Mouse (Mus musculus): ENCODE data around the gene Rap1gap2. TPM values are rescaled to one million over a fixed set of nuclear protein-coding genes. Genes with fewer than 3 reads are reported as not detected.
A peak's percentile ranks its signal among the peaks of the same experiment; 100 is the strongest.

Gene Rap1gap2
- polyA plus RNA-seq, 1 experiment from 2014 or later = 8.9 TPM

DNA sequence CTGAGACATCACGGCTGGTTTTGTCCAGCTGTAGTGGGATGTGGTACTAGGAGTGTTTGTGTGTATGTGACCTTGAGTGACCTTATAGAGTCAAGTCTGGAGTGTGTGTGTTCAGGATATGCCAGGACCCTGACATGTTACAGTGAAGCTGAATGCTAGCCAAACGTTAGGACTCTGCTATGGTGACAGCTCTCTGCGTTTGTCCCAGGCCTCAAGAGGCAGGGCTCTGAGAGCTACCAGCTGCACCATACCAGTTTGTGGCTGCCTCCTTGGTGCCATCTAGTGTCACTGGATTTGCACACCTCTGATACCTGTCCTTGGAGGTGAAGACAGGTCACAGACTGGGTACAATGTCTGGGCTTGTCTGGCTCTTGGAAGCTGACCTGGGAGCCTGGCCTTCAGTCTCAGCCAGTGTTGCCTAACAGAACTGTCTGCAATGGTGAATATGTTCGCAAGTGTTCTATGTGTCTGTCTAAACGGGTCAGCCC is 60.1 kb downstream of the Rap1gap2 start:
- Histone ChIP-seq H3K9ac (replicated peaks) (no peak overlapping the region), H3K36me3 (no peaks in the 10 kb centered on the region), H3K4me3 (no peak overlapping the region), H3K9me3 (no peaks in the 10 kb centered on the region), H3K4me1 (peaks cover 24% of the 10 kb centered on the region), H3K27ac (replicated peaks) (no peak overlapping the region), H3K27me3 (no peaks in the 10 kb centered on the region), H3K4me2 (replicated peaks) (no peak overlapping the region)
- WGBS = 68% methylated on average over 5 of the region's 5 CpGs
- ATAC-seq (replicated peaks) = no peak

DNA sequence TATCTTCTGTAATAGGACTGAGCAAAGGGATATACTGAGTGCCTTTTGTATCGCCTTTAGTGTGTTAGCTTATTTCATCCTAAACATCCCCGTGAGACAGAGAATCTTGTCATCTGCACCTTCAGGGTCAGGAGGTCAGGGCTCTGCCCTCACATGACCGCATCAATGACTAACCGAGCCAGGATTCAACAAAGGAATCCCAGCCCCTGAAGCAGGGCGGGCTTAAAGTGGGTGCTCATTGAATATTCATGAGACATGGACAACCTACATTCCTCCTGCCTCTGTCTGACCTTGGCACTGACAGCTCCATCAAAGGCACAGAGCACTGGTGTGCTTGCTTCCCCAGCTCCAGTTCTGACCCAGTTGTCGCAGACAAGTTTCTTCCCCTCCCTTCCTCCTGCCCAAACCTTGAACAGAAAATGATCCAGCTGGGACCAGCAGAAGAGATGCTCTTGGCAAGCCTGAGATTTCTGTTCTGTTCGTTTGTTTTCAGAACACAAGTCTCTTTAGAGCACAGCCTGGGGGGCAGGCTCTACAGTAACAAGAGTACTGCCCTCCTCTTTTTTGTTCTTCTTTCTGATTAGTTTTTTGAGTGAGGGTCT is 61.8 kb downstream of the Rap1gap2 start:
- ATAC-seq (replicated peaks) = no peak
- no peaks in the 10 kb centered on the region for H3K36me3 ChIP-seq
- H3K9me3 ChIP-seq = no peaks in the 10 kb centered on the region
- H3K9ac ChIP-seq (replicated peaks) = no peak overlapping the region
- no peak overlapping the region for H3K4me3 ChIP-seq
- H3K27me3 ChIP-seq = no peaks in the 10 kb centered on the region
- no peak overlapping the region for H3K27ac ChIP-seq (replicated peaks)
- no peak overlapping the region for H3K4me2 ChIP-seq (replicated peaks)
- 6% methylated on average over 7 of the region's 7 CpGs for WGBS
- H3K4me1 ChIP-seq = peaks cover 12% of the 10 kb centered on the region

DNA sequence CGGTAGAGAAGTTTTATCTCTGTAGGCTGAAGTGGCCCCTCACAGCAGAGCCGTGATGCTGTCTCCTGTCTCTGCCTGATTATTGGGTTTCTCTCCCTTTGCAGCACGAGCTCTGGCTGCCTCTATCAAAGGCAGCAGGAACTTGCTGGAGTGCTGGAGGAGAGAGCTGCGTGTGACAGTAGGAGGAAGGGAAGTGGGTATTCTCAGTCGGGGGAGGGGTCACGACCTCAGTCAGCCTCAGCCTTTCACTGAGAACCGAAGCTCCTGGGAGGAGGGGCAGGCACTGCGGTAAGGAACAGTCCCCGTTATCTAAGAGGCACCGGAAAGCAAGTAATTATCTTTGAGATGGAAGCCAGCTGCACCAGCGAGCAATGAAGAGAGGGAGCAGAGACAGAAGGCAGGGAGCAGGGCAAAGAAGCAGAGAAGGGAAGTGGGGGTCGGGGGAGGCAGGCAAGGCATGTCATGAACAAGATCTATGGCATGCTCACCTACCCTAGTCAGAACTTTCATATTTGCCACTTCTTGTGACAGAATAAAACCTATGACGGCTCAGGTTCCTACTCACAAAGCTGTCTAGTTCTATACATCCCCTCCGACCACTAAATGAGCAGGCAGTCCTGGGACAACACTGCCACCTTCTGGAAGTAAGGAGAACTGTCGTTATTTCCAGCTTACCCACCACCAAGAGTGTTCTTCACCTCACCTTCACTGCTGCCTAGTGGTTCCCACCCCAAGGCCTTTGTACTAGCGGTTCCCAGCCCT is 63.6 kb downstream of the Rap1gap2 start:
- H3K27ac ChIP-seq (replicated peaks) = peak overlapping the region; percentile 77
- WGBS = 5% methylated on average over 16 of the region's 16 CpGs
- H3K4me2 ChIP-seq (replicated peaks) = peak overlapping the region; percentile 54
- ATAC-seq (replicated peaks) = peak; percentile 77
- no peaks in the 10 kb centered on the region for H3K9me3 ChIP-seq
- peaks cover 12% of the 10 kb centered on the region for H3K4me1 ChIP-seq
- peak overlapping the region; percentile 30 for H3K4me3 ChIP-seq
- H3K36me3 ChIP-seq = no peaks in the 10 kb centered on the region
- peak overlapping the region; percentile 35 for H3K9ac ChIP-seq (replicated peaks)
- H3K27me3 ChIP-seq = no peaks in the 10 kb centered on the region

DNA sequence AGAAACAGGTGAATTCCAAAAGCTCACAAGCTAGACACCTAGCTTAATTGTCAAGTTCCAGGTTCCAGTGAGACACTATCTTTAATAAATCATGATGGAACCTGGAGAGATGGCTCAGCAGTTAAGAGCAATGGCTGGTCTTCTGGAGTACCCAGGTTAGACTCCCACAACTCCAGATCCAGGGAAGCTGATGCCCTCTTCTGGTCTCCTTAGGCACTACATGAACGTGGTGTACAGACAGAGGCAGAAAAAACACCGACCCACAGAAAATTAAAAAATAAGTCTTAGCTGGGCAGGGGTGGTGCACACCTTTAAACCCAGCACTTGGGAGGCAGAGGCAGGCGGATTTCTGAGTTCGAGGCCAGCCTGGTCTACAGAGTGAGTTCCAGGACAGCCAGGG is 64.5 kb downstream of the Rap1gap2 start:
- Histone ChIP-seq H3K9ac (replicated peaks) (no peak overlapping the region), H3K27ac (replicated peaks) (no peak overlapping the region), H3K9me3 (no peaks in the 10 kb centered on the region), H3K27me3 (no peaks in the 10 kb centered on the region), H3K4me3 (no peak overlapping the region), H3K36me3 (no peaks in the 10 kb centered on the region), H3K4me1 (peaks cover 12% of the 10 kb centered on the region), H3K4me2 (replicated peaks) (no peak overlapping the region)
- no peak; the same call in 1 of the 2 replicates for ATAC-seq (replicated peaks)
- 45% methylated on average over 4 of the region's 4 CpGs for WGBS

DNA sequence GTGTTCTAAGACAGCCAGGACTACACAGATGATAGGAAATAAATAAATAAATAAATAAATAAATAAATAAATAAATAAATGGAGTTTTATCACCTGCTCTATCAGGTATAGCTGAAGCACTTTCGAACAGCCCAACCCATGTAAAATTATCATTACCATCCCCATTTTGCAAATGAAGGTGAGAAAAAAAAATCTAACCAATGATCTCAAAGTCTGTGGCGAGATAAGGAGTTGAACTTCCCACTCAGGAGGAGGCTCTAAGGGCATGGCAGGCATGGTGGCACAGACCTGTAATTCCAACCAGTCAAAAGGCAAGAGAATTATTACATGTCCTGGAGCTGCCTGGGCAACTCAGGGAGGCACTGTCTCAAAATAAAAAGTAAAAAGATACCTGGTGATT is 65.2 kb downstream of the Rap1gap2 start:
- no peaks in the 10 kb centered on the region for H3K36me3 ChIP-seq
- no peaks in the 10 kb centered on the region for H3K9me3 ChIP-seq
- WGBS = 96% methylated on average over 2 of the region's 2 CpGs
- no peak overlapping the region for H3K4me3 ChIP-seq
- H3K4me1 ChIP-seq = peaks cover 12% of the 10 kb centered on the region
- H3K9ac ChIP-seq (replicated peaks) = no peak overlapping the region
- H3K27ac ChIP-seq (replicated peaks) = no peak overlapping the region
- no peaks in the 10 kb centered on the region for H3K27me3 ChIP-seq
- no peak for ATAC-seq (replicated peaks)
- H3K4me2 ChIP-seq (replicated peaks) = no peak overlapping the region

DNA sequence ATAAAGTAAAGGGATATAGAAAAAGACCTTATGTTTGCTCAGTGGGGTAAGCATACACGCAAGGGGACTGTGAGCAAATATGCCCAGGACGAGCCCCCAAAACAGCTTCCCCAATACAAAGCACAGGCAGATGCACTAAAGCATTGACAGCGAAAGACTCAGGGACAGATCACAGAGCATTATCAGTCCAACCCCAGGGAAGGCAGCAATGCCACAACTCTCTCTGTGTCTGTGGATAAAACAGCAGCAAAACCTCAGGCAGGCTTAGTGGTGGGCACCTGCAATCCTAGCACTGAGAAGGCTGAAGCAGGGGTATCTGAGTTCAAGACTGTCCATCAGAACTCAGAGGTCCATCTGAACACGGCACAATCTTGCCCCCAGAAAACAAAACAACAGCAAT is 73.4 kb downstream of the Rap1gap2 start:
- WGBS = 90% methylated on average over 4 of the region's 4 CpGs
- Histone ChIP-seq H3K27me3 (no peaks in the 10 kb centered on the region), H3K36me3 (no peaks in the 10 kb centered on the region), H3K9me3 (no peaks in the 10 kb centered on the region), H3K4me1 (no peaks in the 10 kb centered on the region), H3K9ac (replicated peaks) (no peak overlapping the region), H3K4me2 (replicated peaks) (no peak overlapping the region), H3K4me3 (no peak overlapping the region), H3K27ac (replicated peaks) (no peak overlapping the region)
- no peak for ATAC-seq (replicated peaks)

DNA sequence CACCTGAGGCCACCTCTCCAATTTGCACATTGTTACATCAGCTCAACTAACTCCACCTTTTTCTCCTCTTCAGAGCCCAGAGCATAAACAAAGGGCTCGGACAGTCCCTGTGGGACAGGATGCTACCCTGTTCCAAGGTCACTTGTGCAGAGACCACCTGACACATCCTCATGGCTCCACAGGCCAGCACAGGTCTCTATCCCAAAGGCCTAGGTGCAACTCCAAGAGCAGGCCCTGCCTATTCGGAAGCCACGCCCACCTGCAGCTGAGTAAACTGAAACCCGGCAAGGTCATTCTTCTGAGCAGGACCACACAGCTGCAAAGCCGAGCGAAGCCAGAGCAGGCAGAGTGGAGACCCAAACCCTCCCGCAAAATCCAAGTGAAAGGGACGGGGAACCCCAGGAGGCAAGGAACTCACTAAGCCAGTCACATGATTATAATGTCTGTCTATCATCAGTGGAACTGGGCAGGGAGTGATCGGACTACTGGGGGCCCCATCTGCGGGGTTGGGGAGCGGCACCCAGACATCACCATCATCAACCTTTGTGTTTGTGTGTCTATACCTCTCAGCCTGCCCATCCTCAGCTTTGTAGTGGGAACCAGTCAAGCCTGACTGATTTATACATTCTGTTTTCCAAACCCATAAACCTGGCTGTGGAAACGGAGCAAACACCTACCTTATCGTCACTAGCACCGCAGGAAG is 74.4 kb downstream of the Rap1gap2 start:
- Histone ChIP-seq H3K36me3 (no peaks in the 10 kb centered on the region), H3K9me3 (no peaks in the 10 kb centered on the region), H3K4me3 (no peak overlapping the region), H3K4me1 (no peaks in the 10 kb centered on the region), H3K9ac (replicated peaks) (no peak overlapping the region), H3K27ac (replicated peaks) (no peak overlapping the region), H3K4me2 (replicated peaks) (no peak overlapping the region), H3K27me3 (no peaks in the 10 kb centered on the region)
- no peak for ATAC-seq (replicated peaks)
- 38% methylated on average over 14 of the region's 14 CpGs for WGBS

DNA sequence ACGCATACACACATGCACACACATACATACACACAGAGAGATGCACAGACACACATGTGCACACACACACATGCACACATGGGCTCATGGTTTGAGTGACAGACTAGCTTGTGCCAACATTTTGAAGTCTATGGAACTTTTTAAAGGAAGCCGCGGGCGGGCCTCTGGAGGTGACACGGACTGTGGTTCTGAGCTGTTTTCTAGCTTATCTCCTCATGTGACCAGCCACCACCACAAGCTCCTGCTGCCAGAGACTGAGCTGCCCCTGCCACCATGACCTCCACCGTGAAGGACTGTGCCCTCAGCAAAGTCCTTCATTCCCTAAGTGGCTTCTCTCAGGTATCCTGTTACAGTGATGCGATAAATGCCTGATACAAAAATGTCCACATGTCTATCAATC is 76.3 kb downstream of the Rap1gap2 start:
- WGBS = 94% methylated on average over 7 of the region's 7 CpGs
- no peaks in the 10 kb centered on the region for H3K27me3 ChIP-seq
- H3K4me3 ChIP-seq = no peak overlapping the region
- H3K4me1 ChIP-seq = no peaks in the 10 kb centered on the region
- H3K27ac ChIP-seq (replicated peaks) = no peak overlapping the region
- H3K4me2 ChIP-seq (replicated peaks) = no peak overlapping the region
- no peak for ATAC-seq (replicated peaks)
- H3K9ac ChIP-seq (replicated peaks) = no peak overlapping the region
- no peaks in the 10 kb centered on the region for H3K36me3 ChIP-seq
- H3K9me3 ChIP-seq = no peaks in the 10 kb centered on the region

DNA sequence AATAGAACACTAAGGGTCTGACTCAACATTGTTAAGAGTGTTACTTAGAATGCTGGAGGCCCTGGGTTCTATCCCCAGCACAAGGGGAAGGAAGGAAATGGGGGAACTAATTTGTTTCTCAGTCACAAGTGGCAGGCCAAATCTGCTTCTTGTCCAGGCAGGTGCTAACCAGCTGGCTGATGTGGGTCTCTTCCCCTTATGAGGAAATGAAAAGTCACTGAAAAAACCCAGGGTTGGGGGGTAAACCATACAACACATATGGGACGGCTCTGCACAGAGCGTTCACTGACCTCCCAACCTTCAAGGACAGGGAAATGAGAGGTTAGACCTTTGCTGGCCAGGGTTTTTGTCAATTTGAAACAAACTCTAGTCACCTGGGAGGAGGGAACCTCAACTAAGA is 77.7 kb downstream of the Rap1gap2 start:
- no peak overlapping the region for H3K4me3 ChIP-seq
- ATAC-seq (replicated peaks) = no peak

DNA sequence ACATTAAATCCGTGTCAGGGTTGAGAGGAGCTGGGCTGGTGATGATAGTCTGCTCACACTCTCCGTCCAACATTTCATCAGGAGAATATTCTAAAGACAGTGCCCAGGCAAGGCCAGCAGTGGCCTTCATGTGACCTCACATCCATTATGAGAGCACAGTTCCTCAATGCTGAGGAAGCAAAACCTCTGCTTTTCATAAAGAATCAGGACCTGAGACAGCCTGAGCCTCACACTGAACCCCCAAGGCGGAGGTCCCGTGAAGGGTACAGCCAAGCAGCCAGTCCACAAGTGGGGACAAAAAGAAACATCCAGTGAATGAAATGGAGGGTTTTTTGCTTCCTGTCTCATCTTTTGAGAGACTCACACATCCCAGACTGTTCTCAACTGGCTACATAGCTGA is 78.3 kb downstream of the Rap1gap2 start:
- Histone ChIP-seq H3K36me3 (no peaks in the 10 kb centered on the region), H3K4me3 (no peak overlapping the region), H3K27me3 (no peaks in the 10 kb centered on the region), H3K27ac (replicated peaks) (no peak overlapping the region), H3K4me2 (replicated peaks) (no peak overlapping the region), H3K9me3 (no peaks in the 10 kb centered on the region), H3K4me1 (no peaks in the 10 kb centered on the region), H3K9ac (replicated peaks) (no peak overlapping the region)
- no peak for ATAC-seq (replicated peaks)
- 72% methylated on average over 4 of the region's 4 CpGs for WGBS

More for the DNA sequence above, 77.7 kb downstream of the Rap1gap2 start:
- H3K27ac ChIP-seq (replicated peaks) = no peak overlapping the region
- no peaks in the 10 kb centered on the region for H3K36me3 ChIP-seq
- H3K9me3 ChIP-seq = no peaks in the 10 kb centered on the region
- no peaks in the 10 kb centered on the region for H3K27me3 ChIP-seq
- WGBS = 93% methylated on average over 2 of the region's 2 CpGs
- no peaks in the 10 kb centered on the region for H3K4me1 ChIP-seq
- no peak overlapping the region for H3K9ac ChIP-seq (replicated peaks)
- no peak overlapping the region for H3K4me2 ChIP-seq (replicated peaks)

DNA sequence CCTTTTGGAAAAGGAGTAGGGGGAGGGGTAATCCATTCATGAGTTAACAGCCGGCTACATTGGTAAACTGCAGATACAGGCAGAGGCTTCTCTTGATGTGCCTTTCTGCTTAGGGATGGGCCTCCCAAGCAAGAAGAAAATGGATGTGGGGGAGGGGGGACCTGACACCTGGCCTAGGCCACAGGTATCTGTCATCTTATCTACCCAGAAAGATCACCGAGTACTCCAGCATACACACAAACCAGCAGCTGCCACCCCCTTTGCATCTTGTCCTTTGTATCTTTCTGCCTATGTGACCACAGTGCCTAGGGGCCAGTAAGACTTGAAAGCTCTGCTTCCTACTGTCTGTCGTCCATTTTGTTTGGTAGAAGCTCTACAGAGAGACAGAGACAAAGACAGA is 79.0 kb downstream of the Rap1gap2 start:
- H3K36me3 ChIP-seq = no peaks in the 10 kb centered on the region
- WGBS = 24% methylated on average over 3 of the region's 3 CpGs
- peaks cover 4% of the 10 kb centered on the region; the same call in 1 of the 2 replicates for H3K4me1 ChIP-seq
- no peak for ATAC-seq (replicated peaks)
- H3K9me3 ChIP-seq = no peaks in the 10 kb centered on the region
- H3K27ac ChIP-seq (replicated peaks) = no peak overlapping the region
- H3K4me2 ChIP-seq (replicated peaks) = no peak overlapping the region
- H3K27me3 ChIP-seq = no peaks in the 10 kb centered on the region
- no peak overlapping the region for H3K4me3 ChIP-seq
- no peak overlapping the region for H3K9ac ChIP-seq (replicated peaks)

DNA sequence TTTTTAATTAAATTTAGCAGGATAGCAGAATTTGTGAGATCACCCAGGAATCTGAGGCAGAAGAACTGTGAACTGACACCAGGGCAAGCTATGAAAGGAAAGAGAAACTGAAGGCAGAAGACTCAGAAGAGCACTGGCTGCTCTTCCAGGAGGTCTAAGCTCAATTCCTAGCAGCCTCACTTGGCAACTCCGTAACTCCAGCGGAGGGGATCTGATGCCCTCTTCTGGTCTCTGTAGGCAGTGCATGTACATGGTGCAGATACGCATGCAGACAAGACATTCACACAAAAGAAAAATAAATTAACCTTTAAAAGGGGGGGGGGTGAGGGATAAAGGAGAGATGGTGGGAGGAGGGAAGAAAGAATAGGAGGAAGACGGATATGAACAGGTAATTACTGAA is 80.9 kb downstream of the Rap1gap2 start:
- H3K36me3 ChIP-seq = no peaks in the 10 kb centered on the region
- no peak overlapping the region for H3K9ac ChIP-seq (replicated peaks)
- H3K27me3 ChIP-seq = 0 out of 2 replicates have a peak, but pooled peaks cover 4% of the 10 kb centered on the region
- no peak for ATAC-seq (replicated peaks)
- WGBS = 58% methylated on average over 4 of the region's 4 CpGs
- H3K4me3 ChIP-seq = no peak overlapping the region
- H3K9me3 ChIP-seq = no peaks in the 10 kb centered on the region
- peaks cover 7% of the 10 kb centered on the region; the same call in 1 of the 2 replicates for H3K4me1 ChIP-seq
- H3K27ac ChIP-seq (replicated peaks) = no peak overlapping the region
- H3K4me2 ChIP-seq (replicated peaks) = no peak overlapping the region
